Mouse (Mus musculus) gastrocnemius, postnatal 10 days (tissue): Measurements from ENCODE around the gene Akr1b7. TPM values are rescaled to one million over a fixed set of nuclear protein-coding genes. Genes with fewer than 3 reads are reported as not detected.

Source experiments
- DNase-seq: peaks from one replicate; pipeline ENCODE4 v3.0.0; 2021; ENCODE audit warnings: mixed read lengths
- total RNA-seq, 2 experiments: library from RNA; stranded (reverse); gene quantifications; 2 replicates each; pipeline ENCODE4 v1.2.3; 2021

Gene Akr1b7
- total RNA-seq, 2 experiments from 2014 or later: not detected

GRCm38 (mm10) chr6:34439006-34439405 lies 26.9 kb downstream of the Akr1b7 start:
- no peak for DNase-seq

GRCm38 (mm10) chr6:34441556-34442257 lies 29.6 kb downstream of the Akr1b7 start:
- peak; percentile 7 for DNase-seq

- no peak for DNase-seq
Measured at GRCm38 (mm10) chr6:34443791-34444190, 31.7 kb downstream of the Akr1b7 start.

GRCm38 (mm10) chr6:34447961-34448360 lies 35.8 kb downstream of the Akr1b7 start:
- peak; percentile 74 for DNase-seq

- DNase-seq: no peak
Measured at GRCm38 (mm10) chr6:34448696-34449095, 36.6 kb downstream of the Akr1b7 start.

- no peak for DNase-seq
Measured at GRCm38 (mm10) chr6:34452963-34453770, 41.0 kb downstream of the Akr1b7 start.

GRCm38 (mm10) chr6:34459456-34459855 lies 47.3 kb downstream of the Akr1b7 start:
- no peak for DNase-seq

- no peak for DNase-seq
Measured at GRCm38 (mm10) chr6:34460651-34461050, 48.5 kb downstream of the Akr1b7 start.

GRCm38 (mm10) chr6:34463582-34463981 lies 51.4 kb downstream of the Akr1b7 start:
- DNase-seq: no peak

- DNase-seq: no peak
Measured at GRCm38 (mm10) chr6:34471434-34472110, 59.4 kb downstream of the Akr1b7 start.

Other genes with a start within 250 kb of the Akr1b7 start
- 10 to 100 TPM in 1 of 2 experiments, 1 to 10 TPM in 1; 9.7 to 12.0 TPM for gene Slc35b4, start 235.2 kb upstream of the Akr1b7 start, total RNA-seq
- gene Akr1b3, start 94.9 kb upstream of the Akr1b7 start, total RNA-seq: 100 to 1,000 TPM; 214 to 249 TPM
- 1 to 10 TPM; 5.9 to 6.7 TPM for gene Akr1b8, start 58.2 kb upstream of the Akr1b7 start, total RNA-seq
- 10 to 100 TPM; 39.9 to 42.8 TPM for gene Akr1b10, start 28.1 kb upstream of the Akr1b7 start, total RNA-seq
- gene Bpgm, start 63.9 kb downstream of the Akr1b7 start, total RNA-seq: 10 to 100 TPM; 39.7 to 42.4 TPM
- 10 to 100 TPM; 70.2 to 87.0 TPM for gene Cald1, start 186.2 kb downstream of the Akr1b7 start, total RNA-seq